Mouse (Mus musculus): ENCODE results near the gene Cmtm2a.
"Not testable (repeated sequence)": the region's sequence is repeated elsewhere in the genome, so short reads cannot be mapped to it uniquely, and the experiment has no call there.

The Cmtm2a gene

GRCm38 (mm10) chr8:104293081-104293480 lies at the start of gene Cmtm2a:
Gene Cmtm2a (minus strand): TSS chr8:104293181.
- DNase-seq: not testable (repeated sequence)

GRCm38 (mm10) chr8:104342426-104342825 lies 49.4 kb upstream of the Cmtm2a start:
- DNase-seq: no peak

- DNase-seq: no peak
These were observed 48.7 kb upstream of the Cmtm2a start for GRCm38 (mm10) chr8:104341678-104342077.

- no peak for DNase-seq
These were observed 48.2 kb upstream of the Cmtm2a start for GRCm38 (mm10) chr8:104341106-104341561.

- DNase-seq: peak; percentile 60 to 64
These were observed 47.5 kb upstream of the Cmtm2a start for GRCm38 (mm10) chr8:104340233-104341105.

- DNase-seq: no peak
These were observed 46.9 kb upstream of the Cmtm2a start for GRCm38 (mm10) chr8:104339983-104340232.

GRCm38 (mm10) chr8:104339229-104339982 lies 46.4 kb upstream of the Cmtm2a start, which contains the start of gene Cmtm3:
Gene Cmtm3 (plus strand): TSS chr8:104339410.
- no peak for DNase-seq

GRCm38 (mm10) chr8:104337890-104338289 lies 44.9 kb upstream of the Cmtm2a start:
- no peak for DNase-seq

- no peak for DNase-seq
These were observed 43.8 kb upstream of the Cmtm2a start for GRCm38 (mm10) chr8:104336806-104337205.

GRCm38 (mm10) chr8:104334196-104334595 lies 41.2 kb upstream of the Cmtm2a start:
- DNase-seq: no peak

GRCm38 (mm10) chr8:104333786-104334185 lies 40.8 kb upstream of the Cmtm2a start:
- no peak for DNase-seq

GRCm38 (mm10) chr8:104332665-104333631 lies 40.0 kb upstream of the Cmtm2a start:
- DNase-seq: no peak

- DNase-seq: not testable (repeated sequence)
These were observed 28.9 kb upstream of the Cmtm2a start, which contains the start of gene Cmtm2b for GRCm38 (mm10) chr8:104321930-104322329. Gene Cmtm2b (plus strand): TSS chr8:104322230.

- DNase-seq: not testable (repeated sequence)
These were observed 28.3 kb upstream of the Cmtm2a start, which contains the start of gene Gm11020 for GRCm38 (mm10) chr8:104321267-104321666. Gene Gm11020 (plus strand): TSS chr8:104321567.

GRCm38 (mm10) chr8:104313311-104313710 lies 20.3 kb upstream of the Cmtm2a start:
- no peak for DNase-seq

GRCm38 (mm10) chr8:104312023-104312422 lies 19.0 kb upstream of the Cmtm2a start:
- not testable (repeated sequence) for DNase-seq

GRCm38 (mm10) chr8:104309441-104310155 lies 16.6 kb upstream of the Cmtm2a start, which contains the start of the genes Gm45711 and Cmtm1:
Gene Gm45711 (minus strand): TSS chr8:104310081.
Gene Cmtm1 (minus strand): TSS chr8:104310145.
- peak; percentile 26 to 55 for DNase-seq

- DNase-seq: not testable (repeated sequence)
These were observed 15.4 kb upstream of the Cmtm2a start for GRCm38 (mm10) chr8:104308341-104308740.

- DNase-seq: no peak
These were observed 12.0 kb upstream of the Cmtm2a start for GRCm38 (mm10) chr8:104304962-104305361.

GRCm38 (mm10) chr8:104302536-104302935 lies 9.6 kb upstream of the Cmtm2a start:
- DNase-seq: not testable (repeated sequence)

GRCm38 (mm10) chr8:104301577-104301976 lies 8.6 kb upstream of the Cmtm2a start:
- not testable (repeated sequence) for DNase-seq

GRCm38 (mm10) chr8:104294396-104294795 lies 1.4 kb upstream of the Cmtm2a start:
- DNase-seq: no peak
